Mouse (Mus musculus) cerebellum, adult 2 months (tissue): ENCODE data around the gene Sez6l.

Source experiments
- CTCF ChIP-seq: fragments of 200-500 bp; IDR thresholded peaks from 2 replicates; pipeline ENCODE4 v1.5.1; 2011; ENCODE audit warnings: low read depth, mild to moderate bottlenecking, control low read depth, low read length, moderate library complexity, borderline replicate concordance; ENCODE audit not compliant: insufficient read depth
- POLR2A ChIP-seq: fragments of 200-500 bp; IDR thresholded peaks from 2 replicates; pipeline ENCODE4 v1.6.1; 2011; ENCODE audit warnings: low read length, control low read depth, borderline replicate concordance; ENCODE audit not compliant: insufficient read depth

- TF ChIP-seq POLR2A (no peak), CTCF (no peak)
Observed at GRCm38 (mm10) chr5:112605371-112605770, 28.4 kb upstream of the Sez6l start.
